Mouse (Mus musculus): ENCODE results near the gene Gfi1b. TPM values are rescaled to one million over a fixed set of nuclear protein-coding genes. Genes with fewer than 3 reads are reported as not detected.

Gfi1b gene
- polyA plus RNA-seq, 1 experiment = 22.1 TPM

DNA sequence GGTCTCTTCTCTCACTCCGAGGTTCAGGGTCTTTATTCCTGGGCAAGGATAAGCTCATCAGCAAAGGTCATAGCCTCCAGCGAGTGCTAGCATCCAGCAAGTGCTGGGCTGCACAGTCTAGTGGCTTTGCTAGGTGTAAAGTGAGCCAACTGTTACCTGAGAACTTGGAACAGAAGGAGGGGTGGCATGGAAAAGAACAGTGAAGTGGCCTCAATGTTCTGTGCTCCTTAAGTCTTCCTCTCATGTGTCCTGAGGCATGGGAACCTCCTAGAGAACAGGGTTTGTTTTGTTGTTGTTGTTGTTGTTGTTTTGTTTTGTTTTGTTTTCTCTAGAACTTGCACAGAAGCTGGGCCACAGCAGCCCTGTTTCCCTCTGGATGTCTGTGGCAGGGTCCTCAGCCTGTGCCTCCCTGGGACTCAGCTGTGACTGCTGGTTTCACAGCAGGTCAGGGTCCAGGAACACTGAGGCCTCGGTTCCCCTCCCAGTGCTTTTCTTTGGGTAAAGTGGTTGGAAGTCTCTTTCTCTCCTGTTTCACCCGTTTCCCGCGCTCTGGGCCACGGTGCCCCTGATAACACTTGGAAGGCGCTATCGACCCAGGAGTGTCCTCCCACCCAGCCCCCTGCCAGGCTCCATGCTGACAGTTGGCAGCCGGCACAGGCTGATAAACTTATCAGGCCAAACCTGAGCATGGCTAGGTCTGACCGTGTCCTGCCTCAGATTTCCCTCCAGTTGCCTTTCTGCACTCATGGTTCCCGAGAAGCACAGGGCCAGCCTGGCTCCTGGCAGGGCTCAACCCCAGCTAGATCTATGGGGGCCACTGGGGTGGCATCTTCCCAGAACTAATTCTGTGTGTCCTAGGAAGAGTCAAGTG, 19.8 kb downstream of the Gfi1b start:
- WGBS = 81% methylated on average over 12 of the region's 12 CpGs
- Histone ChIP-seq H3K4me1 (ENCODE audit: control insufficient read depth, insufficient read depth, insufficient read length) (peaks cover 14% of the 10 kb centered on the region), H3K4me3 (ENCODE audit: extremely low read depth, insufficient read depth, insufficient read length) (no peak overlapping the region), H3K27ac (ENCODE audit: insufficient read depth, low read length) (peak overlapping the region; percentile 32; the same call in 1 of the 2 replicates), H3K27me3 (ENCODE audit: control insufficient read depth, insufficient read depth, low read length) (no peaks in the 10 kb centered on the region), H3K36me3 (ENCODE audit: control insufficient read depth, insufficient read depth, low read length) (no peaks in the 10 kb centered on the region)
- DNase-seq (ENCODE audit: low read depth in 1 of 2, low spot score in 2 of 2) = no peak
- TF ChIP-seq POLR2A (IDR thresholded peaks at IDR 0.05; ENCODE audit: low read depth, low read length) (no peak), CTCF (IDR thresholded peaks at IDR 0.05; ENCODE audit: extremely low read depth, insufficient read depth, insufficient read length, insufficient replicate concordance) (no peak)

- Histone ChIP-seq H3K4me1 (ENCODE audit: control insufficient read depth, insufficient read depth, insufficient read length) (peaks cover 4% of the 10 kb centered on the region; the same call in 1 of the 2 replicates), H3K27ac (ENCODE audit: insufficient read depth, low read length) (no peak overlapping the region), H3K27me3 (ENCODE audit: control insufficient read depth, insufficient read depth, low read length) (no peaks in the 10 kb centered on the region), H3K4me3 (ENCODE audit: extremely low read depth, insufficient read depth, insufficient read length) (no peak overlapping the region), H3K36me3 (ENCODE audit: control insufficient read depth, insufficient read depth, low read length) (no peaks in the 10 kb centered on the region)
- 11% methylated on average over 6 of the region's 6 CpGs for WGBS
- DNase-seq (ENCODE audit: low read depth in 1 of 2, low spot score in 2 of 2) = no peak
- TF ChIP-seq POLR2A (IDR thresholded peaks at IDR 0.05; ENCODE audit: low read depth, low read length) (no peak), CTCF (IDR thresholded peaks at IDR 0.05; ENCODE audit: extremely low read depth, insufficient read depth, insufficient read length, insufficient replicate concordance) (no peak)
These were observed 22.2 kb downstream of the Gfi1b start for GRCm38 (mm10) chr2:28599569-28599900.

DNA sequence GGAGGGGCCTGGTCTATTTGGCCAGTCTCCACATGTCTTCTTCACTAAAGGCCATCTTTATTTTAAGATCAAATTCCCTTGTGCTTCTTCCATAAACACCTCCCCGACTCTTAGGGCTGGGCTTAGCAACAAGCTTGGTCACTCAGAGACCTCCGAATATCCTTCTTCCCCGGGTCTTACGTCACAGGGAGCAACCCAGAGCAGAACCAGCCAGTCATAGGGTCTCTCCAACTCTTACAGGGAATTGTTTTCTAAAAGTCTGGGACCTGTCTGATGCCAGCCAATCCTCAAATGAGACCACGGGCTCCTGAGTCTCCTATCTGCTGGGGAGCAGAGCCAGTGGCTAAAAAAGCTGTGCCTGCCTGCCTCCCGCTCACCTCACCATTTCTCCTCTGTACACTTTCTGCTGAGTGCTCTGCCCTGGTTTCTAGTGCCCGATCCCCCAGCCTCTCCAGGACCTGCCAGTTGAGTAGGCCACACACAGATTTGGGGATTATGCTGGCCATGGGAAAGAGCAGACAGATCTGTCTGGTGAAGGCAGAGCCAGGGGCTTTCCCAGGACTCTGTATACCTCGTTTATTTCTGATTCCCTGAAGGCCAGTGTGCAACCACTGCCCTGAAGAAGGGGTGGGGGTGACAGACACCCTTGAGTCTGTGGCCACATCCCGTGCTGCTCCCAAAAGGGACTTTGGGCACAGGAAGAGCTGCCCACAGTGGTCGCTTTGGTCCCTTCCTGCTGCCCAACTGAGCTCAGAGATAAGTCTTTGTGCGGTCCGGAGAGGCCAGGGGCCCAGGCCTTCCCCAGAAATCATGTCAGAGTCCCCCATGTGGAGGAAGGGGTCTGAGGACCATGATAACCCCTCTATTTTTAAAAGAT, 22.9 kb downstream of the Gfi1b start:
- DNase-seq (ENCODE audit: low read depth in 1 of 2, low spot score in 2 of 2) = no peak
- 24% methylated on average over 12 of the region's 12 CpGs for WGBS
- H3K27ac ChIP-seq (ENCODE audit: insufficient read depth, low read length) = no peak overlapping the region
- peaks cover 4% of the 10 kb centered on the region; the same call in 1 of the 2 replicates for H3K4me1 ChIP-seq (ENCODE audit: control insufficient read depth, insufficient read depth, insufficient read length)
- H3K4me3 ChIP-seq (ENCODE audit: extremely low read depth, insufficient read depth, insufficient read length) = no peak overlapping the region
- TF ChIP-seq POLR2A (IDR thresholded peaks at IDR 0.05; ENCODE audit: low read depth, low read length) (no peak), CTCF (IDR thresholded peaks at IDR 0.05; ENCODE audit: extremely low read depth, insufficient read depth, insufficient read length, insufficient replicate concordance) (no peak)
- H3K36me3 ChIP-seq (ENCODE audit: control insufficient read depth, insufficient read depth, low read length) = no peaks in the 10 kb centered on the region
- H3K27me3 ChIP-seq (ENCODE audit: control insufficient read depth, insufficient read depth, low read length) = no peaks in the 10 kb centered on the region

DNA sequence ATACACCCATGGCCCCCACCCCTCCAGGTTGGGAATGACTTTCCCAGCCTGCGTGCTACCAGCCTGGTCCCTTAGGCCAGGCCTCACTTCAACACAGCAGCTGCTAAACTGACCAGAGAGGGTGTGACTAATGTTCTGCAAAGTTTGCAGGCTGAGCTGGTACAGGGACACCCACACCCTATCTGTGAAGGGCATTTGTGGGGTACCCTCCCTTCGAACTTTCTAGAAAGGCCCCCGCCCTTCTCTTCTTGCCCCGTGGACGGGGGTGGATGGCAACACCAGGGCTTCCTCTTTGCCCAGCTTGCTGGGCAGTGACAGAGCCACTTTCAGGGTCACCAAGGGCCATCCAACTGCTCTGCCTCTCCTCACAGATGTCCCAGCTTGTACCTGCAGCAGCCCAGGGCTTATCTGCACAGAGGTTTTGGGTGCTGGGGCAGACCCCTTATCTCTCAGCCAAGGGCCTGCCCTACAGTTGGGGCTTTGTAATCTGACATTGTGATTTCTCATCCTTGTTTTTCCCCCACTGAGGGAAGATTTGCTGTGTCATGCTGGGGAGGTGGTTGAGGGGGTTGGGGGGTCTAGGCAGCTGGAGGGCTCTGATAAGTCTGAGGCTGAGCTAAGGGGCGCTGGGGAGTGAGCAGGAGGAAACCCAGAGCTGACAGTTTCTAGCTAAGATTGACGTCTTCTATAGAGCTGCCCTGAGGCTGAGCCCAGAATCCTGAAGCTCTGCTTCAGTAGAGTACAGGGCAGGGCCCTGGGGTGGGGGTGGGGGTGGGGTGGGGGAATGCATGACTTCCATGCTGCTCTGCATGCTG, 23.8 kb downstream of the Gfi1b start:
- no peaks in the 10 kb centered on the region for H3K27me3 ChIP-seq (ENCODE audit: control insufficient read depth, insufficient read depth, low read length)
- 48% methylated on average over 7 of the region's 7 CpGs for WGBS
- no peak overlapping the region for H3K4me3 ChIP-seq (ENCODE audit: extremely low read depth, insufficient read depth, insufficient read length)
- DNase-seq (ENCODE audit: low read depth in 1 of 2, low spot score in 2 of 2) = no peak
- TF ChIP-seq CTCF (IDR thresholded peaks at IDR 0.05; ENCODE audit: extremely low read depth, insufficient read depth, insufficient read length, insufficient replicate concordance) = no peak
- TF ChIP-seq POLR2A (IDR thresholded peaks at IDR 0.05; ENCODE audit: low read depth, low read length) = no peak
- H3K36me3 ChIP-seq (ENCODE audit: control insufficient read depth, insufficient read depth, low read length) = no peaks in the 10 kb centered on the region
- no peak overlapping the region for H3K27ac ChIP-seq (ENCODE audit: insufficient read depth, low read length)
- H3K4me1 ChIP-seq (ENCODE audit: control insufficient read depth, insufficient read depth, insufficient read length) = peaks cover 4% of the 10 kb centered on the region; the same call in 1 of the 2 replicates

- H3K27ac ChIP-seq (ENCODE audit: insufficient read depth, low read length) = no peak overlapping the region
- 87% methylated on average over 7 of the region's 7 CpGs for WGBS
These were observed 24.8 kb downstream of the Gfi1b start for GRCm38 (mm10) chr2:28596998-28597397.

GRCm38 (mm10) chr2:28596021-28596420, 25.8 kb downstream of the Gfi1b start:
- H3K36me3 ChIP-seq (ENCODE audit: control insufficient read depth, insufficient read depth, low read length) = no peaks in the 10 kb centered on the region
- H3K4me1 ChIP-seq (ENCODE audit: control insufficient read depth, insufficient read depth, insufficient read length) = peaks cover 4% of the 10 kb centered on the region; the same call in 1 of the 2 replicates
- H3K27me3 ChIP-seq (ENCODE audit: control insufficient read depth, insufficient read depth, low read length) = no peaks in the 10 kb centered on the region
- TF ChIP-seq CTCF (IDR thresholded peaks at IDR 0.05; ENCODE audit: extremely low read depth, insufficient read depth, insufficient read length, insufficient replicate concordance) (no peak), POLR2A (IDR thresholded peaks at IDR 0.05; ENCODE audit: low read depth, low read length) (no peak)
- H3K4me3 ChIP-seq (ENCODE audit: extremely low read depth, insufficient read depth, insufficient read length) = no peak overlapping the region
- 80% methylated on average over 7 of the region's 7 CpGs for WGBS
- no peak overlapping the region for H3K27ac ChIP-seq (ENCODE audit: insufficient read depth, low read length)
- DNase-seq (ENCODE audit: low read depth in 1 of 2, low spot score in 2 of 2) = no peak

More at GRCm38 (mm10) chr2:28596998-28597397, 24.8 kb downstream of the Gfi1b start:
- no peak overlapping the region for H3K4me3 ChIP-seq (ENCODE audit: extremely low read depth, insufficient read depth, insufficient read length)
- H3K4me1 ChIP-seq (ENCODE audit: control insufficient read depth, insufficient read depth, insufficient read length) = peaks cover 4% of the 10 kb centered on the region; the same call in 1 of the 2 replicates
- DNase-seq (ENCODE audit: low read depth in 1 of 2, low spot score in 2 of 2) = no peak
- H3K36me3 ChIP-seq (ENCODE audit: control insufficient read depth, insufficient read depth, low read length) = no peaks in the 10 kb centered on the region
- no peak for TF ChIP-seq POLR2A (IDR thresholded peaks at IDR 0.05; ENCODE audit: low read depth, low read length)
- no peak for TF ChIP-seq CTCF (IDR thresholded peaks at IDR 0.05; ENCODE audit: extremely low read depth, insufficient read depth, insufficient read length, insufficient replicate concordance)
- no peaks in the 10 kb centered on the region for H3K27me3 ChIP-seq (ENCODE audit: control insufficient read depth, insufficient read depth, low read length)

All from spleen, adult 2 months (tissue).